Mouse (Mus musculus) bone marrow macrophage, adult 2 months (primary cell): ENCODE results near the gene Fam163a.

Experiments
- CTCF ChIP-seq: IDR thresholded peaks from 2 replicates; pipeline ENCODE4 v1.5.1; 2012; ENCODE audit warnings: low read depth, mild to moderate bottlenecking, low read length, moderate library complexity
- POLR2A ChIP-seq: IDR thresholded peaks from 2 replicates; pipeline ENCODE4 v1.6.1; 2012; ENCODE audit warnings: mild to moderate bottlenecking, low read depth, low read length, borderline replicate concordance

DNA sequence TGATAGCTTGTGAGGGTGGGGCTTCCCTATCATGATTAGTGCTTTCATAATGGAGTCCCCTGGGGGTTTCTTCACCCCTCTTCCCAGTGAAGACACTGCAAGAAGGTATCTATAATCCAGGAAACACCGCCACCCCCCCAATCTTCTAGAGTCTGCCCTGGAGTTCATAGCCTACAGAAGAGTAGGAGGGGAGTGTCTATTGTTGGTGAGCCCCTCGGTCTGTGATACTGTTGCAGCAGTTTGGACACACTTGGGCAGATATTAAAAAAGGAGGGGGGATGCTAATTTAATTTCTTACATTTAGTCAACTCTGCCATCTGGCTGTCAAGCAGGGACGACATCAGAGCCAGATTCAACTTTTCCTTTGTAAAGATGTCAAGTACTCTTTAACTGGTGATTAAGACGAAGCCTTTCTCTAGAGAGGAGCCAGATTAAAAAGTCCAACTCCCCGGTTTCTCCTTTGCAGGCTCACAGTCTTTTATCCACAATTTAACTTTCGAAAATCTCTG, 7.0 kb upstream of the Fam163a start:
- TF ChIP-seq POLR2A = no peak
- TF ChIP-seq CTCF = no peak
